23 mouse cellular contexts compared by ENCODE assay signal in the genomic region with DNA sequence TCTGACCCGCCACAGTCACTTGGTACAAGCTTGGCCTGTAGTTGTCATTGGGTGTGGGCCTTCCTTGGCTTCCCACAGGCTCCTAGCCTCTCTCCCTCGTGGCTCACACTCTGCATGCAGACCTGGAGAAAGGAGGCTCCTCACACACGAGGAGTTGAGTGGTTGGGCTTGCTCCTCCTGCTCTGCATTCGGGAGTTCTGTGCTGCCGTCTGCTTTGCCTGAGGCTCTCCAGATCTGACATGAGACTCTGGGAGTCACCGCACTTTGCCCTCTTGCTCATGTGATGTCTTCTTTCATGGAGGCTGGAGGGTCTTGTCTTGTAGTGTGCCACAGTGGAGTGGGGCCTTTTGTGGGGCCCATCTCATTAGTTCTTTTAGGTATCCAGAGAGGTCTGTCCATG. TPM values are rescaled to one million over a fixed set of nuclear protein-coding genes. Genes with fewer than 3 reads are reported as not detected.
A peak's percentile ranks its signal among the peaks of the same experiment; 100 is the strongest.
DNase-seq lines count a peak whose midpoint lies in the region; ATAC-seq and TF ChIP-seq lines count a peak whose summit lies in the region.
"Had no signal": no experiment of that assay in that cellular context is flagged by ENCODE, and none has a peak within 500 bp of the region (broad histone marks: within the 10 kb centered on the region; RNA-seq: fewer than 3 reads in every experiment).

No protein-coding gene starts in this region.

- no peak for TF ChIP-seq CTCF in intestine, postnatal 0 days (IDR thresholded peaks at IDR 0.05; ENCODE audit: low read depth)
- TF ChIP-seq CTCF in liver, postnatal 0 days (IDR thresholded peaks at IDR 0.05; ENCODE audit: low read depth) = no peak

- TF ChIP-seq EP300 in liver, postnatal 0 days (IDR thresholded peaks at IDR 0.05; ENCODE audit: low read depth) = no peak

- H3K27me3 ChIP-seq in intestine, embryonic 15.5 days (replicated peaks) = no peaks in the 10 kb centered on the region
- H3K27me3 ChIP-seq in intestine, postnatal 0 days (replicated peaks; ENCODE audit: control insufficient read depth, insufficient read depth, low read length) = no peaks in the 10 kb centered on the region
- no peaks in the 10 kb centered on the region for H3K27me3 ChIP-seq in liver, embryonic 11.5 days (replicated peaks; ENCODE audit: control insufficient read depth, insufficient read depth, low read length)
- no peaks in the 10 kb centered on the region for H3K27me3 ChIP-seq in liver, postnatal 0 days (ENCODE audit: insufficient read depth, low read length)
- H3K27me3 ChIP-seq: embryonic facial prominence, embryonic 13.5 days; forebrain, embryonic 12.5 days; heart, embryonic 15.5 days had no signal

- no peak overlapping the region for H3K4me3 ChIP-seq in intestine, embryonic 15.5 days (replicated peaks)
- H3K4me3 ChIP-seq in intestine, postnatal 0 days (ENCODE audit: low read depth, low read length) = no peak overlapping the region
- H3K4me3 ChIP-seq in liver, embryonic 11.5 days (ENCODE audit: low read depth, low read length) = no peak overlapping the region
- H3K4me3 ChIP-seq in liver, postnatal 0 days (ENCODE audit: low read depth, low read length) = no peak overlapping the region
- H3K4me3 ChIP-seq: embryonic facial prominence, embryonic 13.5 days; forebrain, embryonic 12.5 days; heart, embryonic 15.5 days had no signal

- peaks cover 49% of the 10 kb centered on the region for H3K4me1 ChIP-seq in intestine, embryonic 15.5 days (replicated peaks)
- peaks cover 11% of the 10 kb centered on the region for H3K4me1 ChIP-seq in intestine, postnatal 0 days (replicated peaks; ENCODE audit: control insufficient read depth, insufficient read depth, low read length)
- peaks cover 53% of the 10 kb centered on the region for H3K4me1 ChIP-seq in liver, embryonic 11.5 days (replicated peaks; ENCODE audit: control insufficient read depth, insufficient read depth, low read length)
- H3K4me1 ChIP-seq in liver, postnatal 0 days (ENCODE audit: insufficient read depth) = peaks cover 36% of the 10 kb centered on the region

- H3K27ac ChIP-seq in intestine, embryonic 15.5 days = no peak overlapping the region
- H3K27ac ChIP-seq in intestine, postnatal 0 days (ENCODE audit: low read depth, low read length) = no peak overlapping the region
- no peak overlapping the region for H3K27ac ChIP-seq in liver, embryonic 11.5 days (ENCODE audit: low read depth, low read length)
- H3K27ac ChIP-seq in liver, postnatal 0 days (ENCODE audit: low read depth) = no peak overlapping the region
- H3K27ac ChIP-seq: embryonic facial prominence, embryonic 13.5 days; heart, embryonic 15.5 days had no signal

- no peak overlapping the region for H3K9ac ChIP-seq in intestine, embryonic 15.5 days
- H3K9ac ChIP-seq in intestine, postnatal 0 days (ENCODE audit: low read depth, low read length) = no peak overlapping the region
- 0 out of 2 replicates have a peak overlapping the region, but pooled peaks have one; percentile 6 for H3K9ac ChIP-seq in liver, embryonic 11.5 days (ENCODE audit: low read depth, low read length)
- H3K9ac ChIP-seq in liver, postnatal 0 days (replicated peaks) = no peak overlapping the region
- H3K9ac ChIP-seq: embryonic facial prominence, embryonic 13.5 days; forebrain, embryonic 12.5 days; heart, embryonic 15.5 days had no signal

- H3K4me2 ChIP-seq in intestine, embryonic 15.5 days (replicated peaks) = no peak overlapping the region
- H3K4me2 ChIP-seq in intestine, postnatal 0 days (replicated peaks; ENCODE audit: low read depth) = no peak overlapping the region
- H3K4me2 ChIP-seq in liver, embryonic 11.5 days = no peak overlapping the region
- H3K4me2 ChIP-seq in liver, postnatal 0 days (ENCODE audit: low read depth, low read length) = no peak overlapping the region
- H3K4me2 ChIP-seq: embryonic facial prominence, embryonic 13.5 days; forebrain, embryonic 12.5 days; heart, embryonic 11.5 days; heart, embryonic 15.5 days had no signal

- ATAC-seq in intestine, embryonic 15.5 days = peak; percentile 34
- ATAC-seq in intestine, postnatal 0 days = no peak
- ATAC-seq in liver, embryonic 11.5 days (replicated peaks; ENCODE audit: low FRiP score) = no peak
- ATAC-seq in liver, postnatal 0 days = no peak
- ATAC-seq: CD4-positive, CD25-positive, alpha-beta regulatory T cell, adult 4 months; forebrain, embryonic 16.5 days; hindbrain, embryonic 16.5 days; inflammation-experienced regulatory T-cells, adult 6 months had no signal

- H3K36me3 ChIP-seq in intestine, embryonic 15.5 days = no peaks in the 10 kb centered on the region
- no peaks in the 10 kb centered on the region for H3K36me3 ChIP-seq in intestine, postnatal 0 days (ENCODE audit: control insufficient read depth, insufficient read depth)
- no peaks in the 10 kb centered on the region for H3K36me3 ChIP-seq in liver, embryonic 11.5 days (ENCODE audit: control insufficient read depth, insufficient read depth, low read length)
- H3K36me3 ChIP-seq in liver, postnatal 0 days (replicated peaks; ENCODE audit: insufficient read depth, low read length) = no peaks in the 10 kb centered on the region; the same call in 1 of the 2 replicates
- H3K36me3 ChIP-seq: embryonic facial prominence, embryonic 13.5 days; forebrain, embryonic 12.5 days; heart, embryonic 15.5 days had no signal

- 36% methylated on average over 6 of the region's 6 CpGs for WGBS in intestine, embryonic 15.5 days
- 37% methylated on average over 6 of the region's 6 CpGs for WGBS in intestine, postnatal 0 days
- WGBS in liver, embryonic 11.5 days = 52% methylated on average over 6 of the region's 6 CpGs
- WGBS in liver, postnatal 0 days (ENCODE audit: insufficient replicate concordance) = 73% methylated on average over 6 of the region's 6 CpGs

- DNase-seq in embryo, embryonic 10.5 days (ENCODE audit: low spot score) = peak; percentile 35
- no peak for DNase-seq in embryo, embryonic 9.5 days (ENCODE audit: extremely low spot score)
- no peak for DNase-seq in liver, embryonic 11.5 days (ENCODE audit: low spot score)
- no peak for DNase-seq in liver, postnatal 0 days
- DNase-seq in gastrocnemius, postnatal 4 days (ENCODE audit: low spot score in 2 of 2) = no peak
- DNase-seq: adrenal gland, postnatal 10 days; B cell, adult 2 months; cerebellum, adult 11 months; cerebellum, adult 8-10 months; cerebellum, postnatal 14 days; gastrocnemius, postnatal 10 days; heart, postnatal 14 days had no signal

- no peaks in the 10 kb centered on the region for H3K9me3 ChIP-seq in intestine, embryonic 15.5 days
- H3K9me3 ChIP-seq in intestine, postnatal 0 days (ENCODE audit: control insufficient read depth) = no peaks in the 10 kb centered on the region
- H3K9me3 ChIP-seq in liver, embryonic 11.5 days (ENCODE audit: control insufficient read depth, low read length) = no peaks in the 10 kb centered on the region
- H3K9me3 ChIP-seq in liver, postnatal 0 days (ENCODE audit: low read length) = no peaks in the 10 kb centered on the region
- H3K9me3 ChIP-seq: embryonic facial prominence, embryonic 13.5 days; forebrain, embryonic 12.5 days; G1E; heart, embryonic 15.5 days had no signal

RNA-seq across cellular contexts. Expression of a gene that starts 26.1 kb away (rescaled TPM):
- polyA plus RNA-seq in intestine, embryonic 15.5 days (2015; fragmentation: Nextera tagmentation; extraction: Ambion mirVana) = 9.7 and 10.0 TPM in 2 replicates
- 5.1 and 5.8 TPM in 2 replicates for polyA plus RNA-seq in intestine, postnatal 0 days (2015; fragmentation: Nextera tagmentation; extraction: Ambion mirVana)
- polyA plus RNA-seq in liver, embryonic 11.5 days (2014; fragmentation: Nextera tagmentation; extraction: Ambion mirVana) = 11.3 and 13.7 TPM in 2 replicates
- 4.5 and 5.9 TPM in 2 replicates for polyA plus RNA-seq in liver, postnatal 0 days (2015; fragmentation: Nextera tagmentation; extraction: Ambion mirVana)
- 10 to 100 TPM; 38.6 to 42.3 TPM for total RNA-seq in gastrocnemius, postnatal 4 days (2021)
